Mouse (Mus musculus): ENCODE measurements at regions not wholly inside any gene's neighbourhood (a gene's known extent, or its start where the extent isn't known, plus 50 kb on each side); places are given as distances from the start of the nearest gene placed in this dataset.
"Not testable (repeated sequence)": the region's sequence is repeated elsewhere in the genome, so short reads cannot be mapped to it uniquely, and the experiment has no call there.

DNA sequence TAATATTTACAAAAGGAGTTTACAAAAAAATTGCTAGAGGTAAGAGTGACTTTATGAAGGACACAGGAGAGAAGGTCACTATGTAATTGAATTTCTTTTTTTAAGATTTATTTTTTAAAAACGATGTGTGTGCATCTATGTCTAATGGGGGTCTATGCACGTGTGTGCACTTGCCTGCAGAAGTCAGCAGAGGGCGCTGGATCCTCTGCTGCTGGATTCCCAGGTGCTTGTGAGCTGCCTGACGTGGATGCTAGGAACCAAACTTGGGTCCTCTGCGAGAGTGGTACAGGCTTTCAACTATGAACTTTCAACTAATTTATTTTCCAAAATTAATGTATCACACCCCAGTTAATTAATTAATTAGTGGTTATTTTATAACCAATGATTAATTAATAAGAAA, 85.0 kb downstream of the Glrx3 start:
- in situ Hi-C loops (cut with MboI, MseI), result no loop called here

DNA sequence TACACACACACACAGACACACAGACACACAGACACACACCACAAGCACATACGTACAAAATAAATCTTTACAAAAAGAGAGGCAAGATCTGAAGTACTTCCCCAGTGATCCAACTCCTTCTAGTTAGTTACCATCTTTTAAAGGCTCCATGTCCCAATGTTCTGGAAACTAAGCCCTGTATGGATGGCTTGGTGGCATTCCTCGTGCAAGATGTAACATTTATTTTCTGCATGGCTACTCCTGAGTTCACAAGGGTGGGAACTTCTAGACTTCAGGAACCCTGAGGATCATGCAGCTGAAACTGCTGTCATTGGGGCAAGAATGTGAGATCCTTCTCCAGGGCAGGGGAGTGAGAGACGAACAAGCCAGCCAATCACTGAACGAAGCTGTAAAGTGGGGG, 96.1 kb downstream of the Glrx3 start:
- in situ Hi-C loops (cut with MboI, MseI), result no loop called here

DNA sequence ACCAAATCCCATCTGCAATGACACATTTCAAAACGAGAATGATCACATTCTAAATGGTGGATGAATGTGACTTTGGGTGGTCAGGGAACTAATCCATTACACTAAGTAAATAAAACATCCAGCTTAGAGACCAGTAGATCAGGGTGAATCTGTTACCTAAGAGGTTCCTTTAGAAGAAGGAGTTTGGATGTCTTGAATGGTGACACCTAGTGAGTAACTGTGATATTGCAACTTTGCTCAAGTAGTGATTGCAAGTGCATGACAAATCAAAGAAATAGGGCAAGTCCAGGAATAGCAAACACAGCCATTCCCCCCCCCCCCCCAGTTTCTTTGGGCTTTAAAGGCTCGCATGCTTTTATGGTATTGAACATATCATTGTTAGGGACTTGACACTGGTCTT, 112.6 kb downstream of the Glrx3 start:
- in situ Hi-C loops (cut with MboI, MseI), result no loop called here

DNA sequence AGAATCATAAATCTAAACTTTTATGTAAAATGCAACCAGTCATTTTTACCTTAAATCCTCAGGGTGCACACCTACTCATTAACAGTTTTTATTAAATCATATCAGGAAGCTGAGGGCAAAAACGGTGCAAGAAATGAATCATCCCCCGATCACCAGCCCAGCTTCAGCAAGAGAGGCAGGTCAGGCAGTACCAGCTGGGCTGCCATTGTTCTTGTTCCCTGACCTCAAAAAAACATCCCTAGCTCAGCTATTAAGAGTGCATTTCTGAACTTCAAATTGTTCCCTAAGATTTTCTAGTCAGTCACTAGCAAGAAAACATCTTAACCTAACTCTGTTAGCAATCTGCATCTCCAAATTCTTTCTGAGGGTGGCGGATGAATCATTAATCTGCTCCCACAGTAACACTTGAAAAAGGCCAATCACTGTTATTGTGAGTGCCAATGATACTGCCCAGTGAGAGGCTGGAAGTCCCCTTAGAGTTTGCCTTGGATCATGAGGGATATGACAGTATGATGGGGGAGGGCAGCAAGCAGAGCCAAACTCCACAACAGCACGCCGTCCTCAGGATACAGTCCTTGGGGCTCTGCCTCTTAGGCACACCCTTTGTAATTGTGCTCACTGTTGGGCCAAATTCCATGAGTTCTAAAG, 115.3 kb downstream of the Glrx3 start:
- in situ Hi-C loops (cut with MboI, MseI), result no loop called here

DNA sequence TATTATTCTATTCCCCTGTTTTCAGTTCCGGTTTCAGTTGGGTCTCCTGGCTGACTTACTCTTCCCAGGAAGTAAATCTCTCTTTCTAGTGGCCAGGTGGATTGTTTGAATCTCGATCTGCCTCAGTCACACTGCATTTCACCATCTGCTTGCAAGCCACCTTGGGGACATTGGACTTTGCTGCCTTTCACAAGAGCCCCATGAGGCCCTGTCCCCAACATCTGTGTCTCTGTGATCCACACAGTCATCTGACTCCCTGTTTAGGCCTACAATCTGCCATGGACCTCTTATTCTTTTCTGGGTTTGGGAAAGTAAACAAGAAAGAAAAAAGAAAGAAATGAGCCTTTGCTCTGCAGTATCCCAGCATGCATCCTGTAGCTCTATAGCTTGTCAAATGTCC, 118.1 kb downstream of the Glrx3 start:
- in situ Hi-C loops (cut with MboI, MseI), result loop anchor here (5.0 kb wide), 1 partner anchor 78 kb away; no protein-coding TSS in a partner anchor

DNA sequence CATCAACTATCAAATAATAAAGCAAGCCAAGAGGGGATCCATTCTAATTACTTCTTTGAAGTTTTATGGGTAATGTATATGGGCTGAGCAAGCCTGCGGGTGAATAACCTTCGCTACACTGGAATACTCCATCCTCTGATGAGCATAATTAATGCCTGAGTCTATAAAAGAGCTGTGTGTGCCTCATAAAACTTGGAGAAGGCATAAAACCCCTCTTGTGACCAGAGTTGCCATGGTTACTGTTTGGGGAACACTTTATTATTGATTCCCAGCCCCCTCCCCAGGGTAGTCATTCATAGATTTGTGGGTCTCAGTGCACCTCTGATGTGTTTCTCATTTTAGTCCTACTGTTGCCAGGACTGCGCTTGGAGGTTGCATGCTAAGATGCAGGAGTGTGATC, 120.0 kb downstream of the Glrx3 start:
- in situ Hi-C loops (cut with MboI, MseI), result loop anchor here (5.0 kb wide), 1 partner anchor 80 kb away; no protein-coding TSS in a partner anchor

DNA sequence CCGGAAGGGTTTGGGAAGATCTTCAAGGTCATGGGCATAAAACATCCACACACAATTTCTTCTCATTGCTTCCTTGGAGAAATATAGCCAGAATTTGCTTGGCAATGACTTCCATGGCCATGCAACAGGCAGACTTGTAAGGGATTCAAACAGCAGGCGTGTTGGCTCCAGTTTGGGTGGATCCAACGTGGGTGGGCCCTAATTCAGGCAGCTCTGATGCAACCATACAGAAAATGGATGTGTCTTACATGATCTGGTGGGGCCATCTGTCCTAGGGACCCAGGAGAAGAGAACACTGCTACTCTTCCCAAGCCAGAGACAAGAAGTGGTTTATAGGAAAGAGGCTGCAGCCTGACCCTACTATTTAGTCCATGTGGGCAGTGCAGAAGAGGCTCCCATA, 121.5 kb downstream of the Glrx3 start:
- in situ Hi-C loops (cut with MboI, MseI), result loop anchor here (5.0 kb wide), 1 partner anchor 82 kb away; no protein-coding TSS in a partner anchor

DNA sequence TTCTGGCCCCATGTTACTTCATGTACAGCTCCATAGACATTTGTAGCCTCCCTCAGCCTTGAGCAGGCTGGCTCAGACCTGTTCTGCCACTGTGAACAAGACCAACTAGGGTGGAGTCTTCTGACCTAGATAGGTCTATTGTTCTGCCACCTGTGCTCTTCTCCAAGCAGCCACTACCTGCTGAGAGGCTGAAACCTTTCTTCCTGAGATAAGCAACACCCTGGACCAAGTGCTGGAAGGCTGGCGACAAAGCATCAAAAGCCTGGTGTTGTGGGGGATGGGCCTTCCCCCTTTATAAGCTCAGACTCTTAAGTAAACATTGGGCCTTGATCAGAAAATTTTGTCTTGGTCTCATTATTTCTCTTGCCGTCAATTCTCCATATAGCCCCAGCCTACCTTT, 132.8 kb downstream of the Glrx3 start:
- in situ Hi-C loops (cut with MboI, MseI), result no loop called here

DNA sequence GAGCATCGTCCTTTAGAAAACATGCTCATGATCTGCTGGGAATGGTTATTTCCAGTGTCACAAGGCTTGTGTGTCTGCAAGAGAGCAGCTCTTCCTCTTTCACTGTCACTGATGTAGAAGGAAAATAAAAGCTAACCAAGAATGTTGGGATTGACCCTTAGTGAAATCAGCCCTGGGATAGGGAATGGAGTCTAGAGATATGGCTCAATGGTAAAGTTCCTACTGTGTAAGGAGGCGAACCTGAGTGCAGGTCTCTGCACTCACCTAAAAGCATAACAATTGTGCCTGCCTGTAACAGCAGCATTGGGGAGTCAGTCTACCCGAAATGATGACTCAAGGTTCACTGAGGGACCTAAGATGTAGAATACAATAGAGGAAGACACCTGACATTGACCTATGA, 138.1 kb downstream of the Glrx3 start:
- in situ Hi-C loops (cut with MboI, MseI), result no loop called here

DNA sequence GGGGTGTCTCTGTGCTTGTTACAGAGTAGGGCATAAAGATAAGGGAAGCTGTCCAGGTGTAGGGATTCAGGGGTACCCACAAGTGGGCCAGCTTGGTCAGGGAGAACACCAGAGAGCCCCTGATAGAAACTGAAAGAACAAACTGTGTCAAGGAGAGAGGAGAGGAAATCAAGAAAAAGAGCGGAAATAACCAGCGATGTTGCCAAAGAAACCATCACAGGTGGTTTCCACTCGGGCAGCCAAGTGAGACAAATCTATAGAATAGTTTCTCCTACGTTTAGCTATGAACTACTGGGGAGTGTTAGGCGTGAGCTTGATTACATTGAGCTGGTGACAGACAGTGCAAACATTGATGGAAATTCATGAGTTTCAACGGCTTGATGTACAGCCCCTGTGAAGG, 138.8 kb downstream of the Glrx3 start:
- in situ Hi-C loops (cut with MboI, MseI), result no loop called here

DNA sequence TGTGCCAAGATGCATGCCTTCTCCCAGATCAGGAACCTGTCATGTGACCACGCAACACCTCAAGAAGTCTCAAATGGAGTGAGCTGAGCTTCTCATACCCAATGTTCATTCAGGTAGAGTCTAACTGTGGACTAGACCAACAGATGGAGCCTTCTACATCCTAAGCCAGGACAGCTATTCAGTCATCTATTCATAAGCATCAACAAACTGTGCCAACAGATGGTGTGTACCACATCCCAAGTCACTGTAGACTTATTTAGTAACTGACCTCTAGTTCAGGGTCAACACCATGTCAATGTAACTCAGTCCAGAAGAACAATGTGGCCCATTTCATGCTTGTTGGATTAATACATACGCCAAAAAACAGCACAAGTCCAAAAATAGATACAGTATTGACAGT, 146.1 kb downstream of the Glrx3 start:
- in situ Hi-C loops (cut with MboI, MseI), result no loop called here

DNA sequence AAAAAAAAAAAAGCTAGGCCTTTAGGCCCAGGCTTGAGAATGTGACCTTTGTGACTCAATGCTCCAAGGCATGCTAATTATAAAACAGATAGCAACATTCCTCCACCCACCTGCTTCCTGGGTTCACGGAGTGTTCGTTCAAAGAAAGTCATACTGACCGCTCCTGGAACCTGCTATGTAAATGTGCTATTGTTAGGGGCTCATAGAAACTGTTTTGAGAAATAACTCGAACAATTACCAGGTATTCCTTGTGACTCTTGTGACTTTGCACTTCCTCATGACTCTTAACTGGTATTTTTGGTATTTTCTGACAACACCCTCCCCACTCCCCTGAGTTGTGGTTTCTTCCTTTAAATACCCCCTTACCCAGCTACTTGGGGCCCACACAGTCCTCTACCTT, 147.5 kb downstream of the Glrx3 start:
- in situ Hi-C loops (cut with MboI, MseI), result not testable (repeated sequence)

DNA sequence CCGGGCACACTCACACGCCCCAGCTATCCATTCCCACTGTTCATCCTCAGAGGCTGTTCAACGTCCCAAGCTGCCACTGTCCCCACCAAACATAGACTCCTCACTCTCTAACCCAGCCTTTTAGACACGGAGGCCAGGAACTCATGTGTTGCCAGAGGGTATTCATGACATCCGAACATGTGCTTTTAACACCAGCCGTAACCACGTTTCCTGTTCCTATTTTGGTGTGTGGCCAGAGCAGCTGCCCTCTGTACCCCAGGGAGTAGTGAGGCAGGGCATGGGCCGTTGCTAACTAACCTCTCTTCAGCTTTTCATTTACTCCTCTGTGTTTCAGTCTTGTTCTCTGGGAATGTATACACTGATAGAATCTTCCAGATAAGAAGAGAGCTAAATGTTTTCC, 156.2 kb downstream of the Glrx3 start:
- in situ Hi-C loops (cut with MboI, MseI), result no loop called here

DNA sequence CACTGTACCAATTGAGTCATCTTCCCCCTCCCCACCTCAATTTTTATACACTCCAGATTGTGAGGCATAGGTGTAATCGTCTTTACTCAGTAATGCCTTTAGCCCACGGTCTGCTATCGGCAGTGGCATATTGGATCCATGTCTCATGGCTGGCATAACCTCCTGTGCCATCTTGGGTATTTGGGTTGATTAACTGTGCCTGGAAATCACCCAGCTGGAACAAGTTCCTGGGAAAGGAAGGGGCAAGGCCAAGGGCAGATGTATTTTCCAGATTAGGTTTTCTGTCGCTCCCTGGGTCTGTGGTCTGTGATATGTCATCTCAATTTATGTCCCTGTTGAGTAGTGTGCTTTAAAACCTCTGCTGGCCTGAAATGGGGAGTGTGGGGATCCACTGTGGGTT, 158.2 kb downstream of the Glrx3 start:
- in situ Hi-C loops (cut with MboI, MseI), result no loop called here

DNA sequence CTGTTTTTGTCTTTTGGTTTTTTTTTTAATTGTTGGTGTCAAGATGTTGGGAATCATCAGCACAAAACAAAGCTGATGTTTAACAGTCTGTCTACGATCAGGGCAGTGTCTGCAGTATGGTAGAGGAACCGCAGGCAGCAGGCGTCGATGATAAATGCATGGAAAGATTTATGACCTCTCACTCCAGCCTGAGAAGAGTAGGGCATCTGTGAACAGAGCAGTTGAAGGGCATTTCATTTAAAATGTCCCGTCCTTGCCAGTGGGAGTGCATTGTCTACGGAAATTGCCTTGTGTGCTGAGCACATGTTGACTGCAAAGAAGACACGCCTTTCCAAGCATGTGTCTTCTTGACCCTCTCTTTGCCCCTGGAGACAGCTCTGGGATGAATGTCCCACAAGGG, 158.7 kb downstream of the Glrx3 start:
- in situ Hi-C loops (cut with MboI, MseI), result no loop called here

DNA sequence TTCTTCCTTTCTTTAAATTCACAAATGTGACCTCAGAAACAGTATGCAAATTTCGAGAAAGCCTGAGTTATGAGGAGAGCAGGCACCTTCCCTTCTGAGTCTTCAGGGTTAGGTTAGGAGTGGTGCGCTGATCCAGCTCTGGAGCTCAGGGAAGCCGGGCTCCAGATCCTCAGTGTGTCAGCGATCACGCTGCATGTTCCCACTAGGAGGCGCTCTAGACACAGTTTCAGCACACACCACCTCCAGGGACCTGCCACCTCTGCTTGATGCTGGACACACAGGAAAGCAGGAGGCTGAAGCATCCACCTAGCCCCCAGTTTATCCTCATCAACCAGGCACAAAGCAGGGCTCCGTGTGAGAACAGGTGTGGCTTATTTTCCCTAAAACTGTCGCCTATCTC, 165.6 kb downstream of the Glrx3 start:
- in situ Hi-C loops (cut with MboI, MseI), result no loop called here

DNA sequence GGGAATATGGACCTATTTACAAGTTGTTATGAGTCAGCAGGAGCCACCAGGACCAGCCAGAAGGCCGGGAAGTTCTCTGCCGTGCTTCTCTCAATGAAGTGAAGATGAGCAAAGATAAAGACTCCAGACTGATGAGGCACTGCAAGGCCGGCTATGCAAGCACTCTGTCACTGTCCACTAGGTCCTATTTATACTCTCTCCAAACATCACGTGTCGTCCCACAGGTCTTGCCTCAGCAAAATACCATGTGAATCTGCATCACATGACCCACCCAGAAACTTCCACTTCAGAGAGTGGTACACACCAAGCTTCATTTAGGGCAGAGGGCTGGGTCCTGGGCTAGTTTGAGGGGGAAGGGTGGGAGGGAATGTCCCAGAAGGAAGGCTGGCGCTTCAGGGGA, 172.3 kb downstream of the Glrx3 start:
- in situ Hi-C loops (cut with MboI, MseI), result loop anchor here (5.0 kb wide), 1 partner anchor 768 kb away; no protein-coding TSS in a partner anchor

DNA sequence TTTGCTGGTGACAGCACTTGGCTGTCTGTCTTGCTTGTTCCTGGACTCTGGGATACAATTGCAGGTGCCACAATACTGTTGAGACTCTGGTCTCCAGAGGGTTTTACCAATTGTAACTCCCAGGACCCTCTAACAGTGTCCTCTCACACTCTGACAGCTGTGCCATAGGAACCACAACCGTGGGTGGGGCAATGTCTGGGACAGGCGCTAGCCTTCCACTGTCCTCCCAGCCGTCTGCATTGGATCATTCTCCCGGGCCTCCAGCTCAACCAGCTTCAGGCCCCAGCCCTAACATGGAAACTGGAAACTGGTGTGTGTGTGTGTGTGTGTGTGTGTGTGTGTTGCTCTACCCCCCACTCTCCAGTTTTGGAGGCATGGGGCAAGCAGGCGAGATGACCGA, 173.9 kb downstream of the Glrx3 start:
- in situ Hi-C loops (cut with MboI, MseI), result loop anchor here (5.0 kb wide), 1 partner anchor 766 kb away; no protein-coding TSS in a partner anchor

DNA sequence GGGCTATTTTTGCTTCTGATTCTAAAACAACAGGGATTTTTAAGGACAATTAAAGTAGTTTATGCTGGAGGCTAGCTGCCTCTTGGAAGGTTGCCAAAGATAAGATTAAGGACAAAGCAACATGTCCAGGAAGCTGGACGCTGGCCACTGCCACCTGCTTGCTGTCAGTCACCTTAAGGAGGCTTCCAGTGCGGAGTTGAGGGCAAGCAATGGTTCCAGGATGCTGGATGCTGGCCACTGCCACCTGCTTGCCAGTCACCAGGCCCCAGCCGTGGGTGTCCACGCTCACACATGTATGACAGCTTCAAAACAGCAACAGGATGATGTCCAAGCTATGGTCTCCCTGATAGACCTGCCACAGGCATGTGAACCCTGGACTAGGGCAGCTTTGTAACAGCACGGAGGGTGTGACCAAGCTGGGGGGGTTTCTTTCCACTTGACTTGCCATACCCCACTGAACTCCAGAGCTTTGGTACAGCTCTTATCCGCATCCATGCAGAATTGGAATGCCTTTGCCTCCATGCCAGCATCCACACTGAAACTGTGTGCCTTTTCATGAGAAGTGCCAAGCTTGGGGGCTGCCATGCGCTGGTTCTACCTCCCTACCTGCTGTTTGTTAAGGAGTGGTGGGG, 174.6 kb downstream of the Glrx3 start:
- in situ Hi-C loops (cut with MboI, MseI), result loop anchor here (5.0 kb wide), 1 partner anchor 765 kb away; no protein-coding TSS in a partner anchor

DNA sequence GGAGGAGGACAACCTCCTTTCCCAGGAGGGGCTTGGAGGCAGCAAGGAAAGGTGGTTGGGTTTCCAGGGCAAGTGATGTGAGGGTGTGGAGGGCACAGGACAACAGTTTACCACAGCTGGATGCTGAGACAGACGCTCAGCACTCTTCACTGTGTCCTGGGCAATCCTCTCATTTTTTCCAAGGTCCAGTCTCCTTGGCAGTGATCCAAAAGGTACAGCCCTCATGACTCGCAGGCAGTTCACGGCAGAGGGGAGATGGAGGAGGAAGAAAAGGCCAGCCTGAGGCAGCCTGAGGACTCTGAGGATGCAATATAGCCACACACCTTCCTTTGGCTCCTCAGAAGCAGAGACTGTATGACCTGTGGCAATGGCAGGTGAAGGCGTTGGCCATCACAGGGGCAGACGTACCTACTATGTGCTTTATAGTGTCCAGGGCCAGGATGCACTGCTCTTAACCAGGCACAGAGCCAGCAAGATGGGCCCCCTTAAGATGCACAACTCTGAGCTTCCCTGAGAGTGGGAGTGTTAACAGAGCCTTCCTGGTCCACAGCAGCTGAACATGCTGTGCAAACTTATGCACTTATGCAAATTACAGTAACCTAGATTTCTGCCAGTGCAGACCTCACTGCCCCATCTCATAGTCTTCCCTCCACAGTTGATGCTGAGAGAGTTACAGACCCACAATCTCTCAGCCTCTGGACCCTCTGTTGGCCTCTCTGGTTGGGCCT, 181.2 kb downstream of the Glrx3 start:
- in situ Hi-C loops (cut with MboI, MseI), result no loop called here

DNA sequence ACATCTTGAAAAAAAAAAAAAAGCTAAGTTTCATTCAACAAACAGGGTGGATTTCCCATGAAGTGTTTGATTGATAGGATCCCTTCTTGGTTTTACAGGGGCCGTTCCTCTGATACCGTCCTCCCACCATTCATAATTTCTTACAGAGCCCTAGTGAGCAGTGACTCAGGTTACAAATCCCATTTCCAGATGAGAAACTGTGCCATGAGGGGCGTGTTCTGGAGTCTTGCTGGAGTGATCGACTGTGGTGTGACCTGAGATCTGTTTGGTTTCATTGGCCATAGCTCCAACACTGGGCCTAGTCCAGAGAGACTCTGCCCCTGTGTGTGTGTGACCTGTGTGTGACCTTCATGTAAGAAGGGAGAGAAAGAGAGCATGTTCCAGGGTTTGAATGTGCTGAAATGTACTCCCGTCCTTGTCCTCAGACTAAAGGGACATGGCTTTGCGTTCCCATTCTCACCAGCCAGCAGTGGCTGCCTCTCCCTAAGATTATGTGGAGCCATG, 181.9 kb downstream of the Glrx3 start:
- in situ Hi-C loops (cut with MboI, MseI), result no loop called here

DNA sequence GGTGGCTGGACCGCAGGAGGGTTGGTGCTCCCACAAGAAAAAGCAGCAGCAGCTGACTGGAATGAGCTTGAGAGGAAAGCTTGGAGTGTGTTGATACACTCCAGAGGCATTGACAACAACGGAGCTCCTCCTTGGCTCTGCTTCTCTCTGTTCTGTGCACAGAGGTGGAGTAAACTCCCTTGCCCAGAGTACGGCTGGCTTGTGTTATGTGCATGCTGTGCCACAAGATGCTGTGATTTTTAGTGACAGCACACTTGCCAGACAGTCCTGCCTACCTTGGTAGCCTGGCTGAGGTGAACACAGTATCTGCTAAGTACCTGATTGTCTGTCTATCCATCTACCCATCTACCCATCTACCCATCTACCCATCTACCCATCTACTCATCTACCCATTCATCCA, 190.9 kb downstream of the Glrx3 start:
- in situ Hi-C loops (cut with MboI, MseI), result no loop called here

DNA sequence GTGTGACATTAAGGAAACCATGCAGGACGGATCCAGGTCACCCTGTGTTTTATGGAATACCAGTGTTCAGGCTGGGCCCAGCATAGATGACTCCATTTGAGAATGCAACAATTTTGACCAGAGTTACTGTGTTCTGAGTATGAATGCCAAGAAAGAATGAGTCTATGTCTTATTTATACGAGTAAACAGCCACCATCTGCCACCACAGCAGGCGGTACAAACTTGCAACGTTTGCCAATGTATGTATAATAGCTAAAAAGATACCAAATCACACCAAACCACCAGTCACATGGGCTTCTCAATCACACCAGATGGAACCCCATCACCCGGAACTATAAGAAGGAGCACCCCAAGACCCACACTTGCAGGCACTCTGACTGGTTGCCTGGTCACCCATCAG, 192.1 kb downstream of the Glrx3 start:
- in situ Hi-C loops (cut with MboI, MseI), result no loop called here

Measured in T-helper 1 cell (primary cell).